Mouse (Mus musculus) megakaryocyte, embryonic 14.5 days (primary cell): ENCODE measurements around the gene Adamtsl1. TPM values are rescaled to one million over a fixed set of nuclear protein-coding genes. Genes with fewer than 3 reads are reported as not detected.

Experiments
- H3K27me3 ChIP-seq: replicated peaks from 2 replicates; pipeline ENCODE3; 2012; ENCODE audit warnings: inconsistent platforms
- H3K36me3 ChIP-seq: replicated peaks from 2 replicates; pipeline ENCODE3; 2012; ENCODE audit warnings: low read length, inconsistent platforms, mixed read lengths
- H3K4me1 ChIP-seq: 2 replicates; pipeline ENCODE4 v1.6.1; 2012; ENCODE audit warnings: inconsistent platforms
- H3K4me3 ChIP-seq: replicated peaks from 2 replicates; pipeline ENCODE3; 2012; ENCODE audit warnings: moderate library complexity, mild to moderate bottlenecking, inconsistent platforms
- H3K9me3 ChIP-seq: 2 replicates; pipeline ENCODE4 v1.6.1; 2012; ENCODE audit warnings: inconsistent platforms
- FLI1 ChIP-seq: IDR thresholded peaks from 2 replicates; pipeline ENCODE4 v1.6.1; 2012; ENCODE audit warnings: low read length, inconsistent platforms, mixed read lengths
- GATA1 ChIP-seq: IDR thresholded peaks from 3 replicates; pipeline ENCODE4 v1.6.1; 2012; ENCODE audit warnings: mixed read lengths, low read length, inconsistent platforms, borderline replicate concordance
- polyA plus RNA-seq: library from polyadenylated mRNA; stranded (reverse); fragments of >175 nt; gene quantifications from 2 replicates; pipeline ENCODE4 v1.2.3, GENCODE M21; 2012; ENCODE audit warnings: low replicate concordance; ENCODE audit not compliant: insufficient read depth

Adamtsl1 gene
- polyA plus RNA-seq, 1 experiment, result 0.44 TPM

DNA sequence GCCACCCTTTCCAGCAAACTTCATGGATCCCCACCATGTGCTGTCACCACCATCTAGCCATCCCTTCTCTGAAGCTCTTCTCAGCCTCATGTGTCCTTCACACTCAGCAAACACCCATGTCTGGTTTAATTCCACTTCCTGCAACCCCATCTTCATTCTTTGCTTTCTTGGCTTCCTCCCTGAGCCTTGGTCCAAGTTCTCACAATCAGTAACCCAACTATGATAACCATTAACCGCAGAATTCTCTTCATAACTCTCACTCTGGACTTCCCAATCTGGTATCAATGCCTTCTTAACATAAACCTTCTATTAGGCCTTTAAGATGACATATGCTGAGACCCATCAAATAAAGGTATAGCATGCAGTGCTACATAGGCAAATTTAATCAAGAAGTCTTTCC is 815.5 kb downstream of the Adamtsl1 start:
- no peaks in the 10 kb centered on the region for H3K27me3 ChIP-seq
- H3K36me3 ChIP-seq, result no peaks in the 10 kb centered on the region
- H3K9me3 ChIP-seq, result peaks cover 9% of the 10 kb centered on the region; the same call in 1 of the 2 replicates
- TF ChIP-seq FLI1 (no peak), GATA1 (no peak)
- no peaks in the 10 kb centered on the region for H3K4me1 ChIP-seq
- no peak overlapping the region for H3K4me3 ChIP-seq

DNA sequence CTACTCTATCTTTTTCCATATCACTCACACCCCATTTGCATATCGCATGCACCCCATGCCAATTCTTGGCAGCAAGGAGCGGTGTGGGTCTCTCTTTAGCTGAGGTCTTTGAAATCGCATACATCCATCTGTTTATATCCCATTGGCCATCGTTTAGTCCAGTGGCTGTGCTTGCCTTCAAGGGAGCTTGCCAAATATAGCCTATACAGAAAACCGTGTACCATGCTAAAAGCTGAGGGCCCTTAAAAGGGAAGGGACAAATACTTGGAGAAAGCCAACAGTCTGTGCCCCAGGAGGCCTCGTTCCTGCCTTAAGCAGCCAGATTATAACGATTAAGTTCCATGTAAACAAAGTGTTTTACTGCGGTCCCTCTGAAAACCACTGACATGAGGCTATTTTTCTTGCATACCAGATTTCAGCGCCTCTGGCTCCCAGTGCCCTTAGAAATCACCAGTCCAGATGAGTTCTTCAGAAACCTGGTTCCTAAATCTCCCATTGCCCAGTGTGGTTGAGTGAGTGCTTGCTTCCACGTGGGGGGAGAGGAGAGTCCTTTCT is 822.0 kb downstream of the Adamtsl1 start:
- Histone ChIP-seq H3K9me3 (peaks cover 19% of the 10 kb centered on the region; the same call in 1 of the 2 replicates), H3K4me3 (no peak overlapping the region), H3K27me3 (no peaks in the 10 kb centered on the region), H3K4me1 (no peaks in the 10 kb centered on the region), H3K36me3 (no peaks in the 10 kb centered on the region)
- TF ChIP-seq FLI1 (no peak), GATA1 (no peak)

DNA sequence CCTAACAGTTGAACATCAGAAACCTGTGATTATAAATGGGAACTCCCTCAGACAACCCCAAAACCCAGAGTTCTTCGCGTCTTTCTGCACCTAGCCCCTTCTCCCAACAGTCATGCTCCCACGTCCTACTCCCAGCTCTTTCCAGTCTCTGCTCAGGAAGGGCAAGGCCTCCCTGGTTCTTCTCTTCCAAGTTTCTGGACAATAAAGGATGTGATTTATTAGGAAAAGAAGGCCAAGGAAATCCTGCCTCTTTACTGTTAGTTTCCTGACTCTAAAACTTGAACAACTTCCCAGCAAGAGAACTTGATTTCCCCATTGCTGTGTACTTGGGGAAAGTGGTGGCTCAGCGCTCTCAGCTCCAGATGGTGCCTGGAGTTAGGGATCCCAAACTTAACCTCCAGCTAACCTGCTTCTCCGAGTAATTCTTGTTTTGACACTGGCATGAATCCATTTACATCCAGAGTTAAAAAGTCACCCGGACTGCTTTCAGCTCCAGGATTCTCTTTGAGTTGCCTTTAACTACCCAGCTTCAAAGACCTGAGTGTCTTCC is 823.3 kb downstream of the Adamtsl1 start:
- Histone ChIP-seq H3K4me1 (no peaks in the 10 kb centered on the region), H3K27me3 (no peaks in the 10 kb centered on the region), H3K9me3 (peaks cover 29% of the 10 kb centered on the region), H3K36me3 (no peaks in the 10 kb centered on the region), H3K4me3 (no peak overlapping the region)
- TF ChIP-seq GATA1 (no peak), FLI1 (no peak)

DNA sequence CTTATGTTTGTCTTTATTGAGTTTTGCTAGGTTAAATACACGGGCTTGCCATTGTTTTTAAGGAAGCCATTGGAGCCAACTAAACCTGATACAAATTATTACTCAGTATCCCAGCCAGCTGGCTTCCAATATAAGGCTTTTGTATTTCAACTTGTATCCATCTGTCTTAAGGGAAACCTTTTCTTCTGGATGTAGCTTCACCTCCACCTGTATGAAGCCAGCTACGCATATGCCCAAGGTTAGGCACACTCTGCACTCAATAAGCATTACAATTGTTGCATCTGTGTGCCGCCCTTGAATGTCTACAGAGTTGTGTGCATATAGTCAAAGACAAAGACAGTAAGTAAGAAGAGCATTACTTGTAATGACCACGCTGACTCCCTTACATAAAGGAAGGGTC is 835.4 kb downstream of the Adamtsl1 start:
- Histone ChIP-seq H3K4me1 (no peaks in the 10 kb centered on the region), H3K27me3 (no peaks in the 10 kb centered on the region), H3K36me3 (no peaks in the 10 kb centered on the region), H3K4me3 (no peak overlapping the region), H3K9me3 (no peaks in the 10 kb centered on the region)
- TF ChIP-seq FLI1 (no peak), GATA1 (no peak)

DNA sequence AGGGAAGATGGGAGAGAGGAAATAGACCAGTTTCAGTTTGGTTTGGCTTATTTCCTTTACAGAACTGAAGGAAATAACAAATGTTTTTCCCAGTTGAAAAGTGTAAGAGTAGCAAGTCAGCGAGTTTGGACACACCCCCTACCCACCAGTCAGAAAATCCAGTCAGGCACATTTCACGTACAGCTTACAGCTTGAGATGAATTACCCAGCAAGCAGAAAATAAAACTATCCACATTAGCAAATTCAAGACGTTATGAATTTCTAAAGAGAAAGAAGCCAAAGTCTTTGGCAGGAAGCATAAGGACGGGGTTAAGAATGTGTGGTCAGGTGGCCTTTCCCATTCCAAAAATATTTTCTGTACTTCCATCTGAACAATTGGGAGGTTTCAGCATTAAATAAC is 838.1 kb downstream of the Adamtsl1 start:
- TF ChIP-seq GATA1, result no peak
- no peak for TF ChIP-seq FLI1
- H3K9me3 ChIP-seq, result no peaks in the 10 kb centered on the region
- no peaks in the 10 kb centered on the region for H3K36me3 ChIP-seq
- no peaks in the 10 kb centered on the region for H3K4me1 ChIP-seq
- no peaks in the 10 kb centered on the region for H3K27me3 ChIP-seq
- no peak overlapping the region for H3K4me3 ChIP-seq

DNA sequence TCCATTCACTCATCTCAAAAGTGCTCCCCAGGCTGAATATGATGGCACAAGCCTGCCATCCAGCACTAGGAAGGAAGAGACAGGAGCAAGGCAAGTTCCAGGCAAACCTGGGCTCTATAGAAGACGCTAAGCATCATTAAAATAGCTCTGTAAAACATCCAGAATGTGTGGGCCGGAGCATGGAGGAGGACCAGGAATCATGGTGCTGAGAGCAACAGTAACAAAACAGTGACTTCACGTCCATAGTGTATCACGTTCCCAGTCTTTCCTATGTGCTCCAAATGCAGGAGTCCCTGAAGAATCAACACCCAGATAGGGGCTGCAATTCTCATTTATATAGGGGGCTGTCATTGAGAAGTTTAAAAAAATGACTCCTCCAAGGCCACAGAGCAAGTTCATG is 839.6 kb downstream of the Adamtsl1 start:
- Histone ChIP-seq H3K4me1 (no peaks in the 10 kb centered on the region), H3K36me3 (no peaks in the 10 kb centered on the region), H3K9me3 (no peaks in the 10 kb centered on the region), H3K27me3 (no peaks in the 10 kb centered on the region), H3K4me3 (no peak overlapping the region)
- no peak for TF ChIP-seq FLI1
- no peak for TF ChIP-seq GATA1

DNA sequence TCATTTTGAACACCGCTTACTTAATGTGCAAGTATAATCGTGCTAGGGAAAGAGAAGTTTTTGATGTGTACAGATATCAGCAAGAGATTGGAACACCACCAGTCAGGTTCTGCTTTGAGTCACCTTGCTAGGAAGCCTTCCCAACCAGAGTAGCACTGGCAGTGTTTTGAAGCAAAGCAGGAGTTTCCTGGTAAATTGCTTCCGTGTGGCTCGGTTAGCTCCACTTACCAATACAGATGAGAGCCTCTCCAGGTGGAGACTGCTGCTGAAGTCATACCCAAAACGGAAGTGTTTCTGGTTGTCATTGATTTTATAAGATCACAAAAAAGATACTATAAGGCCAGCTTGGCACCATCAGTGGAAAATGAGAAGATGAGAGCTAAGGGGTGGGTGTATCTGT is 845.4 kb downstream of the Adamtsl1 start:
- H3K36me3 ChIP-seq, result no peaks in the 10 kb centered on the region
- no peak overlapping the region for H3K4me3 ChIP-seq
- TF ChIP-seq FLI1 (no peak), GATA1 (no peak)
- no peaks in the 10 kb centered on the region for H3K9me3 ChIP-seq
- H3K27me3 ChIP-seq, result no peaks in the 10 kb centered on the region
- no peaks in the 10 kb centered on the region for H3K4me1 ChIP-seq

DNA sequence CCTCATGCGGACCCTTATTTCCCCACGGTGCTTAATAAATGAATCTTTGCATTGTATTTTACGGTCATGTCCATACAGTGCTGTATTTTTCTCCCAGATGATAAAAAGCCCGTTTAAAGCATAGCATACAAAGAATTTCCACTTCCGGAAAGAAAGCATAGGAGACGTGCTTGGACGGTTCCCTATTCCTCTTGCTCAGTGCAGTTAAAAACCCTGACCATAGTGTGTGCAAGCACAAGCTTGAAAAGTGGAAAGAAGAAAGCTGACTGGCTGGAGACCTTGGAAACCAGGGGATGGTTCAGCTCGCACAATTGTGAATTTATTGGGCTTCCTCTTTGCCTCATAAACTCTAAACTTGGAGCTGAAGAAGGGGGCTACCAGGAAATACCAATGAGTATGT is 855.1 kb downstream of the Adamtsl1 start:
- Histone ChIP-seq H3K36me3 (no peaks in the 10 kb centered on the region), H3K4me3 (no peak overlapping the region), H3K4me1 (no peaks in the 10 kb centered on the region), H3K9me3 (no peaks in the 10 kb centered on the region), H3K27me3 (no peaks in the 10 kb centered on the region)
- no peak for TF ChIP-seq FLI1
- TF ChIP-seq GATA1, result no peak

DNA sequence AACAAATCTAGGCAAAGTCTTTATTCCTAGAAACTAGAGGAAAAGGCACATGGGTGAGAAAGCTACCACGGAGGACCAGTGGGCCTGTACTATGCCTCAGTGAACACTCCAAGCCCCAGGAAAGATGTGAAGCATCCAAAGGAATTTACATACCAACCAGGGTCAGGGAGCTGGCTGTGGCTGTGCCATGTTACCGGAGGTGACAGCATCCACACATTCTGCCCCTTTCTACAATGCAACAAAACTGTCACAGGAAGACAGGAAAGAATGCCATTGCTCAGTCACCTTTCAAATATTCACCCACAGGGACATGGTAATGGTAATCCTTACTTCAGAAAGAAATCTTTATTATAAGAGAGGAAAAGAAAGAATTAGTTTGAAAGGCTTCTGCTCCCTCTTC is 859.2 kb downstream of the Adamtsl1 start:
- Histone ChIP-seq H3K27me3 (no peaks in the 10 kb centered on the region), H3K4me1 (no peaks in the 10 kb centered on the region), H3K36me3 (no peaks in the 10 kb centered on the region), H3K4me3 (no peak overlapping the region), H3K9me3 (no peaks in the 10 kb centered on the region)
- TF ChIP-seq GATA1, result no peak
- TF ChIP-seq FLI1, result no peak

DNA sequence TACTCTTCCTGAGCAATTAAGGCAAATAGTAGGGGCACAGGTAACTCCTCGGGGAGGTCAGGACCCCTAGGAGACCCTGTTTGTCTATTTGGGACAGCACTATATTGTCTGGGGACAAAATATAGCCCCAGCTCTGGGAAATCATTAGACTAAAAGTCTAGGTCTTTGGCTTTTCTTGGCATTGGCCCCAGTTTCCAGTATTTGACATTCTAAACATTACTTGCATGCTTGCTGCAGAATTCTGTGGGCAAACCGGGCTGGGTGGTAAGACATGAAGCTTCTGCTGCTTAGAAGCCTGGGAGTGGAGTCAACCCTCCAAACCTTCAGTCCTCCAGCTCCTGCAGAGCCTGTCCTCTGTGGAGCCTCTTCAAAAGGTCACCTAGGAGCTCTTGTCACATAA is 869.2 kb downstream of the Adamtsl1 start:
- Histone ChIP-seq H3K27me3 (no peaks in the 10 kb centered on the region), H3K36me3 (no peaks in the 10 kb centered on the region), H3K4me3 (no peak overlapping the region), H3K9me3 (peaks cover 7% of the 10 kb centered on the region; the same call in 1 of the 2 replicates), H3K4me1 (no peaks in the 10 kb centered on the region)
- TF ChIP-seq GATA1 (no peak), FLI1 (no peak)

DNA sequence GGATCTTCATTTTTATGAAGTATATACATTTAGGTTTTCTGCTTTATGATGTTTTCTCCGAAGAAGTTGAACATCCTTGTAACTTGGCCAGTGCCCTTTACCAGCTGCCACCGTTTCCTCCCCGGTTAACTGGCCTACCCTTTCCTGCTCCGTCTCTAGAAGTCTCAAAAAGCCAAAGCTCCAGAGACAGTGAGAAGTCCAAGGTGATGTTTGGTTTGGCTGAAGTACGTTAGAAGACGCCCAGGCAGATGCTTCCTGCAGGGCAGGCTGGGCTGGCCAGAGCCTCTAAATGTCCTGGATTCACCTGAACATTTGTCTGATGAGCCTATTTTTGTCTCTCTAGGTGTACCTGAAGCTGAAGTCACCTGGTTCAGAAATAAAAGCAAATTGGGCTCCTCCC is 871.1 kb downstream of the Adamtsl1 start:
- Histone ChIP-seq H3K4me1 (no peaks in the 10 kb centered on the region), H3K27me3 (no peaks in the 10 kb centered on the region), H3K4me3 (no peak overlapping the region), H3K9me3 (peaks cover 11% of the 10 kb centered on the region; the same call in 1 of the 2 replicates), H3K36me3 (no peaks in the 10 kb centered on the region)
- TF ChIP-seq FLI1, result no peak
